Mouse (Mus musculus) heart, adult 2 months (tissue): ENCODE results near the gene Zfhx3.

Source experiments
- CTCF ChIP-seq: fragments of 200-600 bp; IDR thresholded peaks from 2 replicates; pipeline ENCODE4 v1.8.1; 2022; ENCODE audit warnings: antibody characterized with exemption, mild to moderate bottlenecking, moderate library complexity
- EP300 ChIP-seq: fragments of 200-500 bp; IDR thresholded peaks from 2 replicates; pipeline ENCODE4 v1.6.1; 2011; ENCODE audit warnings: low read depth, low read length, control low read depth; ENCODE audit not compliant: insufficient read depth
- POLR2A ChIP-seq: fragments of 200-500 bp; IDR thresholded peaks from 2 replicates; pipeline ENCODE4 v1.6.1; 2011; ENCODE audit warnings: mild to moderate bottlenecking, low read depth, low read length, control low read depth; ENCODE audit not compliant: insufficient read depth

GRCm38 (mm10) chr8:108583261-108583660, 640.8 kb downstream of the Zfhx3 start:
- no peak for TF ChIP-seq CTCF
- TF ChIP-seq POLR2A, result no peak
- no peak for TF ChIP-seq EP300
